Mouse (Mus musculus): ENCODE data around the gene Tlr6.

The Tlr6 gene

DNA sequence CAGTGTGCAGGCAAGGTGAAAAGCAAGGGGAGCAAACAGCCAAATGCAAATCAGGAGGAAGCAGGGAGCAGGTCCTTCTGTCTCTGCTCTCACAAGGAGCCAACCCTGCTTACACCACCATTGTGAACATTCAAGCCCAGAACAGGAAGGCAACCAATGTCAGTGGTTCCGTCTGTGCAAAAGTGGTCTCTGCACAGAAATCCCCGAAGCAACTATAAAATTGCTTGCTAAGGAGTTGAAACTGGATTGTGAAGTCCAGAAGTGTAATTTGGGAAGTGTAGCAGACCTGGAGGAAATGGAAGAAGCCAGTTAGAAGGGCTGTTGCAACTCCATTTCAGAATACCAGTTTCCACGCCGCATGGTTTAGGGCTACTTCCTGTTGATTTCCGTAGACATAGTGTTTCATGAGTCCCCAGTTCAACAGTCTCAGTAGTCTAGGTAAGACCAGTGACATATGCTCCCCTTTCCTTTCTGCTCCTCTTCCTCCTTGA lies 37.0 kb downstream of the Tlr6 start:
- DNase-seq: no peak

DNA sequence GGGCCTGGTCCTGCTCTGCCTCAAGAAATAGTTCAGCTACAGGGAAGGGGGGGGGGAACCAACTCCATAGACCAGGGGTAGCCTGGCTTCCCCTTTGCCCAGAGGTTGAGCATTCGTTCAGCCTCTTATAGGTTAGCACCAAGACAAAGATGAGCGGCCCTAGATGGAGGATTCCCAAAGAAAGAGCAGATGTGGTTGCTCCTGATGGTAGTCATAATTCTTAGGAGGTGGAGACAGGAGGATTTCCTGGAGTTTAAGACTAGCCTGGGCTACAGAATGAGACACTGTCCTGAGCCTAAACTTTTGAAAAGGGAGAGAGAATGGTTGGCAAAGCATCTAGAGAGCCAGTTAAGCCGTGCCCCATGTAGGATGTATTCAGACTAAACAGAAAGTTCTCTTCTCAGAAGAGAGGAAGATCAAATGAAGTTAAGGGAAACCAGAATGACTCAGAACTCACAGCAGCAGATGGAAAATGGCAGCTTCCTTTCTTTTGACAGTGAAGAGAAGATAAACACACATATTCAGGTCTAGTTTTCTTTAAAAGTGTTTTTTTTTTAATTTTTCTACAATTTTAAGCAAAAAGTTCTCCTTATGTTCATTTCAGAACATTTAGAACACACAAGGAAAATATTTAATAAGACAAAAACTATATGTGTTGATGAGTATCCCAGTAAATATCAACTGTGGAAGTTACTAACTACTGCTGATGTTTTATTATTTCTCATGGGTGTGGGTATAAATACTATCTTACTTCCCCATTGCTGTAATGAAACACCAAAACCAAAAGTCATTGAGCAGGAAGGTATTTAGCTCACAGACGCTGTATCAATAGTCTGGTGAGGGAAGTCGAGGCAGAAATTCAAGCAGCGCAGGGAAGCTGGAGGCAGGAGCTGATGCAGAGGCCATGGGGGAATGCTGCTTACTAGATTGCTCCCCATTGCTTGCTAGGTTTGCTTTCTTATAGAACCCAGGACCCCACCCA lies 41.0 kb downstream of the Tlr6 start:
- DNase-seq: no peak

GRCm38 (mm10) chr5:64917721-64918120 lies 42.2 kb downstream of the Tlr6 start:
- no peak for DNase-seq

GRCm38 (mm10) chr5:64917161-64917560 lies 42.7 kb downstream of the Tlr6 start:
- no peak for DNase-seq

DNA sequence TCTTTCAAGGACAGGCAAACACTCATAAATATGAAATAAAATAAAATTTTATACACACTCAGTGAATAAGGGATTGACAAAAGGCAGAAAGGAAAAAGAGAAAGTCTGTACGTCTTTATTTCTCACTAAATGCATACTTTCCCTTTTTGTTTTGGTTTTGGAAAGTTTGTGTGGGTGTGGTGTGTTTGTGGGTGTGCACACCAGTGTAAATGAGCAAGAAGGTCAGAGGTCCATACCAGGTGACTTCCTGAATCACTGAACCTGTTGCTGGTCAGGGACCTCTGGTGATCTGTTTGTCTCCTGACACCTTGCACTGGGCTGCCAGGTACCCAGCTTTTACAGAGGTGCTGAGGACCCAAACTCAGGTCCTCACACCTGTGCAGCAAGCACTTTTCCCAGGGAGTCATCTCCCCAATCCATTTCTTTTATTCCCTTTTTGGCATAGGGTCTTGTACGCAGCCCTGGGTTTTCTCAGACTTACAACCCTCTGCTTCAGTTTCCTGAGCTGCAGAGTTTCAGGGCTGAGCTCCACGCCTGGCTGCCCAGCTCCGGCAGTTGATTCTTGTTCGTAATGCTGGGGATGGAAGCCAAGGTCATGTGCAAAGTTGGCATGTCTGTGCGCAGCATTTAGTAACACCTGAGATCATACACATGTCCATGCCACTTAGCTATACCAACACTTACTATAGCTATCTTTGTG lies 51.2 kb downstream of the Tlr6 start:
- DNase-seq: no peak

GRCm38 (mm10) chr5:64907906-64908305 lies 52.0 kb downstream of the Tlr6 start:
- DNase-seq: no peak

GRCm38 (mm10) chr5:64905516-64906271 lies 54.2 kb downstream of the Tlr6 start:
- no peak for DNase-seq

Data from cerebellum, postnatal 36 days (tissue).